Mouse (Mus musculus) left cerebral cortex, adult 8-10 months (tissue): ENCODE measurements around the gene Eif2ak4. TPM values are rescaled to one million over a fixed set of nuclear protein-coding genes. Genes with fewer than 3 reads are reported as not detected.

Experiments
- DNase-seq, 2 experiments: peaks; one replicate each; pipeline ENCODE4 v3.0.0; 2022; ENCODE audit warnings: low spot score in 2 of 2
- total RNA-seq, 4 experiments: library from RNA; stranded (reverse); gene quantifications; 2 replicates each; pipeline ENCODE4 v1.2.4; 2022

Gene Eif2ak4
- total RNA-seq, 4 experiments from 2014 or later, result 19.7 to 22.3 (median 21.1) TPM

DNA sequence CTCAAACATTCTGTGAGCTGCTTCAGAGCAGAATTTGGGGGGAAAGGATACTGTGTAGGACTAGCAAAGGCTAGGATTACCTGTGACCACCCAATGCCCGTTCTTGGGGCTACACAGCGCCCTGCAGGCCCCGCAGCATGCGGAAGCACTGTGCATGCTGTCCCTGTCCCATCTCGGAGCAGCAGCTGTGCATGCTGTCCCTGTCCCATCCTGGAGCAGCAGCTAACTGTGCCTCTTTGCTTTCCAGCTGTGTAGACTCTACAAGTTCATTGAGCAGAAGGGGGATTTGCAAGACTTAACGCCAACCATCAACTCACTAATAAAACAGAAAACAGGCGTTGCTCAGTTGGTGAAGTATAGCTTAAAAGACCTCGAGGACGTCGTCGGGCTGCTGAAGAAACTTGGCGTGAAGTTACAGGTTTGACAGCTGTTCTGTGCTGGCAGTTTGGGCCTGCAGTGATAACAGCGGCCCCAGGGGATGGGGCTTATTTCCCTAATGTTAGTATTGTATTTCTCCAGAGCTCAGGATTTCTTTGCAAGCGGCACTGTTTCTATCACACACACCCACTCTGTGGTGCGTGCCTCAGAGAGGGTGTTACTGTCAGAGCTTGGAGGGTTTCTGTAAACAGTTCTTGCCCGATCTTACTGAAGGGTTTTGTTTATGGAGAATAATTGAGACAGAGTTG lies 73.2 kb downstream of the Eif2ak4 start:
- DNase-seq, result no peak

DNA sequence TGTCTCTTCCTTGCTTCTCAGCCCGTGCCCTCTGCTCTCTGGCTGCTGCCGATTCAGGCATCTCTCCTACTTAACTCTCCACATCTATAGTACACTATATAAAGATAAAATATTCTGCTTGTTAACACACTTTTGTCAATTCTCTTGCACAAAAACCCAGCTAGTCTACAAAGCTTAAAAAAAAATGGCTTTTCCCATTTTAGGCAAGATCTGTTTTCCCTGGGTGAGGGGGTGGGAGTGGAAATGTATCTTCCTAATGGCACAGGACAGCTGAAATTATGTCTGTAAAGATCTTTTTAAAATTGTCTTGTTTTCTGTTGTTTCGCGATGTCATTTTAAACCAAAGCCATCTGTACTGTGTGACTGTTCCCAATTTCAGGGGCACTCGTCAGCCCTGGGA lies 75.1 kb downstream of the Eif2ak4 start:
- DNase-seq, result no peak

DNA sequence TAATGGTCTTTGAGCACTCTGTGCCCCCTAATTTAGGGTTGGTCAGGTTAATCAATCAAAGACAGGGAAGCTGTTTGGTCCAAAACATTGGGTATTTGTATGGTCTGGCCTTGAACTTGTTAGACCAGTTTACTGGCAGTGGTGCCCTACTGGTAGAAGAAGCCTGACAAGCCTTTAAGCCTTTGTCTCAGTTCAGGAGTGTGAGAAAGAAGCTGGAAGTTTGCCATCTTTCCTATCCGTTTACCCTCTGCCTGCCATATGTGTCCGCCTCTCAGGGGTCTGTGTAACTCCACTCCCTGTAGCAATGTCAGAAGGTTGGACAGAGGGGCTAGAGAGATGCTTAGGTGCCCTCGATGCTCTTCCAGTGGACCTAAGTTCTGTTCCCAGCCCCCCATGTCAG lies 76.0 kb downstream of the Eif2ak4 start:
- DNase-seq, result no peak

DNA sequence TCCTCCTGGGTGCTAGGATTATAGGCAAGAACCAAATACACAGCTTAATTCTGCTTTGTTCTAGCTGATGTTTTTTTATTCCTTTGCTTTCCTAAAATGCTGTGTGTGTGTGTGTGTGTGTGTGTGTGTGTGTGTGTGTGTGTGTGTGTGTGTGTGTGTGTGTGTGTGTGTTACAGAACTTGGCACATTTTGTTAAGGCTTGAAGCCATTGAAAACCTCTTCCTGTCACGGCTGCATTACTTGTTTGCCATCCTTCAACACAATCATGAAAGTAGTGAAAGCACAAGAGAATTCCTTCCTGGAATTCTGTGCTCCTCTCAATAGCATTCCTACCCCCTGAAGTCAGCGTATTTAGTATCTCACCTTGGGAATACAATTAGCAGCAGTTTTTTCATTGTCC lies 77.5 kb downstream of the Eif2ak4 start:
- no peak for DNase-seq

DNA sequence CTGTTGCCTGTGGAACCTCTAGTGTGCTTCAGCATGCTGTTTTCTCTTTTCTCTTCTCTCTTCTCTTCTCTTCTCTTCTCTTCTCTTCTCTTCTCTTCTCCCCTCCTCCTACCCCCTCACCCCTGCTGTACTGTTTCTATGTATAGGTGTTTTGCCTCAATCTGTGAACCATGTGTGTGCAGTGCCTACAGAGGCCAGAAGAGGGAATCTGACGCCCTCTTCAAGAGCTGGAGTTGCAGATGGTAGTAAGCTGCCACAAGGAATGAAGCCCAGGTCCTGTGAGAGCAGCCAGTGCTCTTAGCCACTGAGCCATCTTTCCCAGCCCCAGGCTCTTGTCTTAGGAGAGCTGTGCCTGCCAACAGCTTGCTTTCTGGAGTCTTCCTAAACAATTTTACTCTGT lies 78.2 kb downstream of the Eif2ak4 start:
- no peak for DNase-seq

DNA sequence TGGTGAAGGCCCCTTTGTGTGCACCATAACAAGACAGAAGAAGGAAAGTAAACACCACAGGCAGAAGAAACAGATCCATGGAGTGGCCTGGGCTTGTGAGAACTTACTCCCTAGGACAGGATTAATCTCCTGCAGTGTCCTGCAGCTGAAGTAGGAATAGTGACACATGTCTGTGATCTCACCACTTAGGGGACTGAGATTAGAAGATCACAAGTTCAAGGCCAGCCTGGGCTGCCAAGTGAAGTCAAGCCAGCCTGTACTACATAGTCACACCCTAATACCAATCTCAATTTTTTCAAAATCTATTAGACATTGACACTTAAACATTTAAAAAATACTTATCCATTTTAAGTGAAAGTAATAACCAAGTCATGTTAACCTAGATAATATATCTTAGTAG lies 79.9 kb downstream of the Eif2ak4 start:
- no peak for DNase-seq

DNA sequence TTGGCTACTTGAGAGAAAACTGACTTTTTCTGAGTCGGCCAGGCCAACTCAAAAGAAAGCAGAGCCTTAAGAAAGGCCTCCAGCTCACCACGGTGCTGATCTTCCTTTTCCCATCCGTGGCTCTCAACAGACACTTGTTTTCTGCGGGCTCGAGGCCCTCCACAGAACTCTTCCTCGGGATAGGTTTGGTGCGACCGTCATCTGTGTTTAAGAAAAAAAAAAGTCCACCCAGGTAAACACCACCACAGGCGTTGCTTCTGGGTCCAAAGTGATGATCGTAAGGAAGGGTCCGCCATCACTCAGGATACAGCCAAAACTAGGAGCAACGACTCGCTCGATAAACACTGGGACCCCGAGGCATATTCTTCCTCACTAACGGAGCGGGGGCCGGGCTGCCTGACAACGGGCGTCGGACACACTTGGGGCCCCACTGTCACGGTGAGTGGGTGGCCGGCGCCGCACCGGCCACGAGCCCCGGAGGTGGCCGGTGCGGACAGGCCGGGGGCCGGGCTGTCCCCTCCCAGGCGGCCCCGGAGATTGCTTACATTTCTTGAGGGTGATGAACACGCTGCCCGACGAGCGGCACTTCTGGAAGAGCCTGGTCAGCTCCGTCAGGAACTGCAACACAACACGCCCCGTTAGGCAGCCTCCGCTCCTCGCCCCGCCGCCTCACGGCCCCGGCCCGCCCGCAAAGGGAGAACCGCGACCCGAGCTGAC lies 90.6 kb downstream of the Eif2ak4 start:
- DNase-seq, result no peak

DNA sequence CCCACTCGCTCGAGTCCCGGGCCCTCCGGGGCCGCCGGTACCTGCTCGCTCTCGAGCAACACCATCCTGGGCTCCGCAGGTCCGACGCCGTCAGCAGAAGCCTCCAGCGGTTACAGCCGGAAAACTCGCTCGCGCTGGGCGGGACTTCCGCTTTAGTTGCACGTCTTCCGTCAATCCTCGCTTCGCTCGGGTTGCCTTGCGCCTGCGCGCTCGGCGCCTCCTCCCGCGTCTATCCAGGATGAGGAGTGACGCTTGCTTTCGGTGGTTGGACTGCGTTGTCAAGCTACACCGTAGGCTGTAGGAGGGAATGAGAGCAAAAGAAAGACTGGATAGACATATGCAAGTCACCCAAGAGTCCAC lies 91.1 kb downstream of the Eif2ak4 start, which contains the start of gene Srp14:
Srp14 (minus strand) TSS at position 162 of the 360 bp plus-strand sequence.
- peak; percentile 85 to 89 for DNase-seq

DNA sequence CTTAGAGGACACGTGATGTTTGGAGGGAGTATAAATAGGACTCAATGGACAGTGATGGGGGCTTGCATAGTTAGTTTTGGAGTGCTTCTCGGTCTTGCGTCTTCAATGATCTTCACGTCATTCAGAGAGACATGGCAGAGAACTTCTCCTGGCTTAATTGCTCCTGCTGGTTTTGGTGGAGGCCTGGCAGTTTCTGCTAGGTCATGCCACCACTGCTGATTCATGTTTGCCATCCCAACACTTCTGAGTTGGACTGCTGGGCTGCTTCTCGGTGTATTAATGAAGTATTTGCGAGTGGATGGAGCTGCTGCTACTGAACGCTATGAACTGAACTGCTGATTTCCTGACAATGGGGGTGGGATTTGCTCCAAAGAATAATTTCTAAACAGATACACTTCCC lies 92.5 kb downstream of the Eif2ak4 start:
- DNase-seq, result no peak

DNA sequence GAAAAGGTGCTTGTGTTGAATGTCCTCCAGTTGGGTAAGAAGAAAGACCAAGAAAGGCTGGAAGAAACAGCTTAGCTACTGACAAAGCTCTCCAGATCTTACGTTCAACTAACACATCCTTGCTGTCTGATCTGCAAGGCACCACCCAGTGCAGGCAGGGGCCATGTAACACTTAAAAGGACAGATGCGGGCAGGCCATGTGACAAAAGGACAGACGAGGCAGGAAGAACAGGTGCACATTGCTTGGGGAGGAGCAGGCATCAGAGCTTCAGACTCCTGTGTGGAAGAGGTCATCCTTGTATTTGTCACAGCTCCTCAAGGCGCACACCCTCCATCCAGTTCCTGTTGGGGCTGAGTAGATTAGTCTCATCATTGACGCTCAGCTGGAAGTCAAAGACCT lies 94.6 kb downstream of the Eif2ak4 start:
- no peak for DNase-seq

DNA sequence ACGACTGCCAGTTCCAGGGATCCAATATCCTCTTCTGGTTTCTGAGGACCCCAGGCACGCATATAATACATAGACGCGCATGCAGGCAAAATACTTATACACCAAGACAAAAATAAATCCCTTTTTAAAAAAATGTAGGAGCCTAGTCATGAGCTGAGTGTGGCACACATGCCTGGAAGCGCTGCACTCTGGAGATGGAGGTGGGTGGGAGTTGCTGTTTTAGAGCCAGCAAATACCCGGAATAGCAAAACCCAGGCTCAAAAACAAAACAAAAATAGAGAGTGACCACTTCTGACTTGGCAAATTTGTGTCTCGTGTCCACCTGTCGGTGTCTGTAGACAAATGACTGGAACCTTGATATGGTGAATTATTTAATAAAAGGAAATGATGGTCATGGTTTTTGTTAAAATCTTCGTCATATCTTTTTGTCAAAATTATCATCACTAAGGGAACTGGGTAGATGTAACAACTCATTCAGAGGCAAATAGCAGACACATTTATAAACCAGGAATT lies 96.0 kb downstream of the Eif2ak4 start:
- no peak for DNase-seq

DNA sequence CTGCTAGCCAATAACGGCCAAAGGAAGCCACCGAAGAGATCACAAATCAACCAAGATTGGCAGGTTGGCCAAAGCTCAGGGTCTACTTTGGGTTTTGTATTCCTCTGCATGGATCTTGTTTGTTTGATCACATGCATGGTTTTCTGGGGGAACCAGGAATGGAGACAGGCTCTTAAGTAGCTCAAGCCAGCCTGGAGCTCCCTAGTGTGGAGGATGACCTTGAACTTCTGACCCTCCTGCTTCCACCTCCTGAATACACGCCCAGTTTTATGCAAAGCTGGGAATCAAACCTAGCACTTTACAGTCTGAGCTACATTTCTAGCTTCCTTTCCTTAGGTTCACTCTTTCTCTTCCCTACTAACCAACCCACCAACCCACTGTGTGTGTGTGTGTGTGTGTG lies 97.0 kb downstream of the Eif2ak4 start:
- no peak for DNase-seq

DNA sequence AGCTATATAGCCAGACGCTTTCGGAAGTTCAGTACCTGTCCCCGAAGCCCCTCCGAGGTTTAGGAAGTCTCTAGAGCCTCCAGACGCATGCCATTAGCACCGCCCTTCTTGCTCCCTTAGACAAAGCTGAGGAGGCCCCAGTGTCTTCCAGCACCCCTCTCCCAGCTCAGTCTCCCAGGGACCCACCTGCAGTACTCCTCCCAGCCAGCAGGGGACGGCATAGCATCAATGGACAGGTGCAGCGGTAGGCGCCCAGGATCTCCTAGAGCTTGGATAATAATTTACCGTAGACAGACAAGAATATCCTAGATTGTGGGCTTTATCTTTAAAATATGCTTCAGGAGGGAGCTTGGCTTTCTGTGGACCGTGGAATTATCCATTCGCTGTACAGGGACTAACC lies 98.5 kb downstream of the Eif2ak4 start:
- DNase-seq, result peak in 1 of 2 experiments; percentile 73

DNA sequence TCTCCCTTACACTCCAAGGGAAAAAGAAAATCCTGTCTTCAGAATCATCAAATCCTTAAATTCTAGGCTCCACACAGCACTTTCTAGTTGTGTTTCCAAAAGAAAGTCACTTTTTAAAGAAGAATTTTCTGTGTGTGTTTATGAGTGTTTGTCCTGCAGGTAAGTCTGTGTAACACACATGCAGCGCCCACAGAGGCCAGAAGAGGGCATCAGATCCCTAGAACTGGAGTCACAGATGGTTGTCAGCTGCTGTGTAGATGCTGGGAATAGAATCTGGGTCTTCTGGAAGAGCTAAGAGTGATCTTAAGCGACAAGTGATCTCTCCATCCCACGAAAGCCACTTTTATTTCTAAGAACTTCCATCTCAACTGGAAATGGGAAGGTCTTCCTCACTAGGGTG lies 99.4 kb downstream of the Eif2ak4 start:
- DNase-seq, result no peak

DNA sequence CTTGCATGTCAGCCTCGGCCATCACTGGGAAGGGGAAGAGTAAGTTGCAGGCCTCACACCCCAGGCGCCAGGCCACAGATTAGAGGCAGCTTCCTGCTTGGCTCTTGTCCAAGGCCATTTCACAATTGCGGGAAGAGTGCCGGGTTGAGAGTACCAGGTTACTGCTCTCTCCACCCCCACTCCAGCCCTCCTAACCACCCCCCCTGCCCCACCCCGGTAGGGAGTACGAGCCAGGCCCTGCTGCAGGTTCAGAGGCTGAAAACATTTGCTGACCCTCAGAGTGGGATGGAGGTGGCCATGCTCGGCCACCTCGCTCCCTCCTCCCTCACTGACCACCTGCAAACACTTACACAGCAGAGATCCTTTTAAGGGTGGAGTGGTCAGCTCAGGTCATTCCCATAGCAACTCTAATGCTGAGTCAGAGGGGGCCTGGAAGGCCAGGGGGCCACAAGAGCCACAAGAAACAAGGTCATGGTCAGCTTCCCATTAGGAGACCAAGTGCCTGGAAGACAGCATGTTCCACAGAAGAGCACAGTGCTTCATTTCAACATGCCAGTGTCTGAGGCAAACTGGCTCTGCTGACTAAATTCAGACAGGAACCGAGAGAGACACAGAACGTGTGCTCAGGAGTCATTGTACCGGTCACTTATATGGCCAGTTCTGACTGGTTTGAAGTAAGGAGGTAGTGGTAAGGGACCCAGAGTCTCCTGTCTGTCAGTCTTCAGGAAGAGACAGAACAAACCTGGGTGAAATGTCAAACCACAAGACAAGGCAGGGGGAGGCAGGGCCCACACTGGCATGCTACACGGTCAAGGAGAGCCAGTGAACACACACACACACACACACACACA lies 102.0 kb downstream of the Eif2ak4 start:
- DNase-seq, result no peak

DNA sequence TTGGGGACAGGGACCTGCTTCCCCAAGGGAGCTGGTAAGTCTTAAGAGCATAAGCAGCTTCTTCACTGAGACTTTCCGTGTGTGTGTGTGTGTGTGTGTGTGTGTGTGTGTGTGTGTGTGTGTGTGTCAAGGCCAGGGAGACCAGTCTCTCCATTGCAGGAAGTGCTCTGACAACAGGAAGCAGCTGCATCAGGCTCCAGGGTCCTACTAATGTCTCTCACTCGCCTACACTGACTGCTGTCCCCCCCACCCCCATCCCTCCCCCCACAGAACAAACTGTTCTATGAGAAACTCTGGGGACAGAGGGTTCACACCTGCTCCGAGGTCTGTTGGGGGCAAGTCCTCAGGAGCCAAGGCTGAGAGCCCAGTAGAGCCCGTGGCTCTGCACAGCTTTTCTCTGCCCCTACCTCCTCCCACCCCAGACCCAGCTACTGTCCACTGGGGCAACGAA lies 102.9 kb downstream of the Eif2ak4 start:
- DNase-seq, result no peak

DNA sequence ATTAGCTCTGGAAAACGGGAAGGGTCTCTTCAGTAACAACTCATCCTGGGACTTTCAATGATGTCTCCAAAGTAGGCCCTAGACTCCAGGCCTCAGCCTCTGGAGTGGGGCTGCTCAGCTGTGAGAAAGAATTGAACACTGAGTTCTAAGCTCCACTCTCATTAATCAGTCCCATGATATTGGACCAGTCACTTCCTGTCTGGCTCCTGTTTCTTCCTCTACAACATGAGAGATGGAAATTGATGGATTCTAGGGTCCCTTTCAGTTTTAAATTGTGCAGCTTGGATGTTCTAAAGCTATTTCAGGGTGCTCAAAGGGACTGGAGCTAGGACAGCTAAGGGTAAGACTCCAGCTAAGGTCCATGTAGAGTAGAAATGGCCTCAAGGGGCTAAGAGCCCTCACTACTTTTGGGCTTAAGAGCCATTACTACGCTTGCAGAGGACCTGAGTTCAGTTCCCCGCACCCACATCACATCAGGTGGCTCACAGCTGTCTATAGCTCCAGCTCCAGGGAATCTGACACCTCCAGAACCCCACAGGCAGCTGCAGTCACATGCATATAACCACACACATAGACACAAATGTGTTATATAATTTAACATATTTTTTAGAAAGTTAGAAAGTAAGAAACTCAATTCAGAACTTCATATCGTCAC lies 103.5 kb downstream of the Eif2ak4 start:
- no peak for DNase-seq

DNA sequence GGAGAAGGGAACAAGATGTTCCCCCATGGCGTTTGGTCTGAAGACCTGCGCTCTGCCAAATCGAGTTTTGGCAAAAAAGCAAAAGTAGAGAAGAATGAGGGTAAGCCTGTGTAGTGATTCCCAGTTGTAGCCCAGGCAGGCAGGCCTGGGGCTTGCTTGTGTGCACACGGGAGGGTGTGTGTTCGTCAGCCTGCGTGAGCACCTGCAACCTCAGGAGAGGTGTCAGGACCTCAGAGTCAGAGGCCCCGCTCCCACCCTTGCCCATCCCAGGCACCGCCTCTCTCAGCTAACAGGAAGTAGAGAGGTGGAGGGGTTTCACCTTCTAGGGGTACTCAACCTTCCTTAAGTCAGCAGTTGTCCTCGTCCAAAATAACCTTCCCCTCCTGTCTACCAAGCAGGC lies 106.6 kb downstream of the Eif2ak4 start:
- DNase-seq, result no peak

DNA sequence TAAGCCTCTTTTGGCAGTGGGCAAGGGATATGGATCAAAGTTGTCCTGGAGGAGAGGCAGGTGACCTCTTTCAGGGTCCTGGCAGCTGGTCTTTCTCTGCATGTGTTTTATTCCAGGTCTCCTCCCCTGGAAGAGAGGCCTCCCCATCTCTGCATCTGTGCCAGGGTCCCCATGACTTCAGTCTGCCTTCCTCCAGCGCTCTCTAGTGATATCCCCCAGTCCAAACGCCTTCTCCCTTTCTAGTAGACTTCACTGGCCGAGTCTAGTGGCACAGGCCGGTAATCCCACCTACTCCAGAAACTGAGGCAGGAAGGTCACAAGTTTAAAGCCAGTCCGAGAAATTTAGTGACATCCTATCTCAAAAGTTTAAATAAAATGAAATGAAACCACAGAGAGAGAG lies 109.5 kb downstream of the Eif2ak4 start:
- DNase-seq, result no peak

DNA sequence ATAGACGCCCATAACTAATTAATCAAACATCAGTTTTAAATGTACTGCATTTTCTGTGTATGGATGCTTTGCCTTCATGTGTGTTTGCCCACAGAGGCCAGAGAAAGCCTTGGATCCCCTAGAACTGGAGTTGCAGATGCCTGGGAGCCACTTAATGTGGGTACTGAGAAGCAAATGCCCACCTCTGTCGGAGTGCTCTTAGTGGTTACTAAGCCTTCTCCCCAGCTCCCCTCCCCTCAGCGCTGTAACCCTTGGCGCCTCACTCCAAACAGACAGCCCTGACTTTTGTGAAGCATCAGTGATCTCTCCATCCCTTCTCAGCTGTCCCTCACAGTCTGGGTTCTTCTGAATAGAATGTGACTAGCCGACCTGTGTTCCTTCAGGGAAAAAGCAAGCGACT lies 110.1 kb downstream of the Eif2ak4 start:
- no peak for DNase-seq

DNA sequence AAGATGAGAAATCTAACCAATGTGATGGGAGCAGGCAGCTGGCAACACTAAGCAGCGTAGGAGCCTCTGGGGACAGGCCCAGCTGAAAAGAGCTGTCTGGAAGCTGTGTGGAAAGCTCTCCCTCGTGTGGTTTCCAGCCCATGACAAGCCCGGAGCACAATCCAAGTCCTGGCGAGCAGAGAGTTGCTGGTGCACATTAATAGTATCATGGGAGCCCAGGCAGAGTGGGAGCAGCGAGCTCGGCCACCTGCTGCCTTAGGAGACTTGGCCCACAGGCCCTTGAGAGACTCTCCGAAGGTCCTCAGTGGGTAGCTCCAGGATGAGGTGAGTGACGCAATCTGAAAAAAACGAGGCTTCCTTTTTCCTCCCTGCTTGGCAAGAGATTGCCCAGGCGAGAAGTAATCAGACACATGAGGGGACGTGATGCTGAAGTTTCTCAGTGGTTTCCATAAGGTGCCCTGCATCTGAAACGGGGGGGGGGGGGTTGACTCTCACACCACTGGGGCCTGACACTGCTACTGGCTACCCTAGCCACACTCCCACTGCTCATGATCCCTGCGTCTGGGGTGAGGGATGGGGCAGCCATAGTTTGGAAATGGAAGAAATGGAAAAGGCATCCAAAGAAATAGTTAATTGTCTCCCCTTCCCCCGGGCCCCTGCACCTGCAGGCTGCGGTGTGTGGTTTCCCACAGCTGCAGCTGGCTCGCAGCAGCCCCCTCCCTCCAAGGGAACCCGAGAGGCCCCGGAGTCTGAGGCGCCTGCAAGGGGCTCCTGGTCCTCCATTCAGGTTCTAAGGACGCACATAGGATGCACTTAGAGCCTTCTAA lies 110.9 kb downstream of the Eif2ak4 start:
- DNase-seq, result no peak
